Mouse (Mus musculus): Measurements from ENCODE around the gene Cpa5. TPM values are rescaled to one million over a fixed set of nuclear protein-coding genes. Genes with fewer than 3 reads are reported as not detected.

Cpa5 gene
- total and polyA plus RNA-seq, 3 experiments, result not detected

GRCm38 (mm10) chr6:30604342-30604867 is 6.4 kb upstream of the Cpa5 start:
- no peak overlapping the region for H3K4me2 ChIP-seq (ENCODE audit: insufficient read depth, low read depth, poor library complexity, severe bottlenecking)
- H3K4me1 ChIP-seq (ENCODE audit: control insufficient read depth in 1 of 2, insufficient read depth in 2 of 2), result no peaks in the 10 kb centered on the region
- in situ Hi-C loops (cut with MboI; ENCODE audit: low pct_ligation_motif_present, low pct_unique_long_range_greater_than_20kb, low sequenced_read_pairs) (no loop called here), dilution Hi-C loops (cut with MboI; ENCODE audit: extremely low pct_ligation_motif_present, extremely low pct_unique_long_range_greater_than_20kb, low sequenced_read_pairs) (no loop called here)
- H3K9me3 ChIP-seq (replicated peaks; ENCODE audit: low read length), result no peaks in the 10 kb centered on the region
- H3K27me3 ChIP-seq (replicated peaks), result no peaks in the 10 kb centered on the region
- no peak overlapping the region for H3K4me3 ChIP-seq (replicated peaks in 1 of 3; ENCODE audit: low read depth in 2 of 3, low read length in 2 of 3, poor library complexity in 1 of 3)
- H3K36me3 ChIP-seq (replicated peaks in 1 of 2; ENCODE audit: control insufficient read depth in 1 of 2, insufficient read depth in 1 of 2, low read length in 1 of 2), result no peaks in the 10 kb centered on the region
- no peak for DNase-seq (ENCODE audit: extremely low read depth)
- no peak for TF ChIP-seq RCOR1 (conservative IDR thresholded peaks at IDR 0.05; ENCODE audit: low read depth, low read length)
- TF ChIP-seq NELFE (IDR thresholded peaks at IDR 0.05; ENCODE audit: low read depth, low read length), result no peak
- no peak for TF ChIP-seq UBTF (IDR thresholded peaks at IDR 0.05; ENCODE audit: low read depth, low read length)
- TF ChIP-seq POLR2A (IDR thresholded peaks at IDR 0.05; ENCODE audit: low read depth, low read length), result no peak
- no peaks in the 10 kb centered on the region for H3K79me2 ChIP-seq (replicated peaks; ENCODE audit: control insufficient read depth, extremely low read depth, insufficient read depth, poor library complexity, severe bottlenecking)
- no peak overlapping the region for H3K27ac ChIP-seq (ENCODE audit: insufficient read depth, low read depth)
- H3K9ac ChIP-seq (ENCODE audit: insufficient read depth, low read depth), result no peak overlapping the region

- Histone ChIP-seq H3K36me3 (replicated peaks in 1 of 2; ENCODE audit: control insufficient read depth in 1 of 2, insufficient read depth in 1 of 2, low read length in 1 of 2) (no peaks in the 10 kb centered on the region), H3K4me2 (ENCODE audit: insufficient read depth, low read depth, poor library complexity, severe bottlenecking) (no peak overlapping the region), H3K9me3 (replicated peaks; ENCODE audit: low read length) (no peaks in the 10 kb centered on the region), H3K79me2 (replicated peaks; ENCODE audit: control insufficient read depth, extremely low read depth, insufficient read depth, poor library complexity, severe bottlenecking) (no peaks in the 10 kb centered on the region), H3K27me3 (replicated peaks) (no peaks in the 10 kb centered on the region), H3K9ac (ENCODE audit: insufficient read depth, low read depth) (no peak overlapping the region), H3K27ac (ENCODE audit: insufficient read depth, low read depth) (no peak overlapping the region), H3K4me3 (replicated peaks in 1 of 3; ENCODE audit: low read depth in 2 of 3, low read length in 2 of 3, poor library complexity in 1 of 3) (no peak overlapping the region), H3K4me1 (ENCODE audit: control insufficient read depth in 1 of 2, insufficient read depth in 2 of 2) (no peaks in the 10 kb centered on the region)
- dilution Hi-C loops (cut with MboI; ENCODE audit: extremely low pct_ligation_motif_present, extremely low pct_unique_long_range_greater_than_20kb, low sequenced_read_pairs), result no loop called here
- in situ Hi-C loops (cut with MboI; ENCODE audit: low pct_ligation_motif_present, low pct_unique_long_range_greater_than_20kb, low sequenced_read_pairs), result no loop called here
- no peak for DNase-seq (ENCODE audit: extremely low read depth)
- TF ChIP-seq USF1 (IDR thresholded peaks at IDR 0.05; ENCODE audit: low read depth, low read length) (no peak), CTCF (conservative IDR thresholded peaks at IDR 0.05 in 1 of 2, IDR thresholded peaks at IDR 0.05 in 1 of 2; ENCODE audit: low read depth in 2 of 2, low read length in 2 of 2) (no peak), JUN (IDR thresholded peaks at IDR 0.05; ENCODE audit: insufficient read depth, low read depth, low read length) (no peak), EP300 (IDR thresholded peaks at IDR 0.05; ENCODE audit: low read length) (no peak), IRF4 (IDR thresholded peaks at IDR 0.05; ENCODE audit: low read depth, low read length) (no peak), PAX5 (IDR thresholded peaks at IDR 0.05; ENCODE audit: low read length) (no peak), MXI1 (IDR thresholded peaks at IDR 0.05; ENCODE audit: low read depth, low read length) (no peak), TBP (conservative IDR thresholded peaks at IDR 0.05; ENCODE audit: low read depth, low read length) (no peak), ZNF384 (IDR thresholded peaks at IDR 0.05; ENCODE audit: low read depth, low read length) (no peak), RCOR1 (conservative IDR thresholded peaks at IDR 0.05; ENCODE audit: low read depth, low read length) (no peak), BHLHE40 (IDR thresholded peaks at IDR 0.05; ENCODE audit: low read depth, low read length) (no peak), KAT2A (IDR thresholded peaks at IDR 0.05; ENCODE audit: insufficient replicate concordance, low read length) (no peak), ZMIZ1 (IDR thresholded peaks at IDR 0.05; ENCODE audit: low read depth, low read length) (no peak), USF2 (conservative IDR thresholded peaks at IDR 0.05; ENCODE audit: low read depth, low read length) (no peak), RAD21 (IDR thresholded peaks at IDR 0.05; ENCODE audit: low read depth, low read length) (no peak)
Observed at GRCm38 (mm10) chr6:30605111-30605510, 5.7 kb upstream of the Cpa5 start.
